Mouse (Mus musculus) cerebellum, adult 9-10 months (tissue): ENCODE results near the gene Dhx16.
"Not testable (repeated sequence)": the region's sequence is repeated elsewhere in the genome, so short reads cannot be mapped to it uniquely, and the experiment has no call there.

Experiments
- DNase-seq: peaks from one replicate; pipeline ENCODE4 v3.0.0; 2022

Gene Dhx16

GRCm38 (mm10) chr17:35922566-35922965 lies 42.9 kb downstream of the Dhx16 start:
- peak; percentile 34 for DNase-seq

DNA sequence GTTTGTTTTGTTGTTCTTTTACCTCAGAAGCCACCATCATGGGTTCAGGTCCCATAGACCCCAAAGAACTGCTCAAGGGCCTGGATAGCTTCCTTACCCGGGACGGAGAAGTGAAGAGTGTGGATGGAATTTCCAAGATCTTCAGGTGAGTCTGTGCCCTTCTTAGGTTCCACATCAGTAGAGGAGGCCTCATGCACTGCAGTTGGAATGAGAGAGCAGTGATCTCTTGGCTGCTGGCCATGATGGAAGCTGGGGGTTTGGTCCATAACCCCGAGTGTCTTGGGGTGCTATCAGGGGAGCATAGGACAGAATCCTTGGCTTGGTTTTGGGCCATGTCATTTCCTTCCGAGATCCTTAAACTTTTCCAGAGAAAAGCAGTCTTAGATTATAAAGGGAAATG lies 43.7 kb downstream of the Dhx16 start:
- DNase-seq = no peak

DNA sequence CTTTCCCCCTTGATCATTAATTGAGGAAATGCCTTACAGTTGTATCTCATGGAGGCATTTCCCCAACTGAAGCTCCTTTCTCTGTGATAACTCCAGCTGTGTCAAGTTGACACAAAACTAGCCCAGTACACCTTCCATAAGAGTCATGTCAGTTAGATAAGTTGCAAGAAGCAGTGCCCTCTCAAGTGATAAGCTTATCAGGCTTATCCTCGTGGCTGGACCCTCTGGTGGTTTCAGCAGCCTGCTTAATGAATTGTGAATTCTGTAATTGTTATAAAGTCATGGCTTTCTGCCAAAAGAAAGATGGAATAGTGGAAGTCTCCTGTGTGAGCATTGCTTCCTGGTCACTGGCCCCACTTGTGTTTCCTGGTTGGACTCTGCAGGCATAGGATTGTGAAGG lies 47.9 kb downstream of the Dhx16 start:
- DNase-seq = no peak

- no peak for DNase-seq
Observed at GRCm38 (mm10) chr17:35929534-35929933, 49.9 kb downstream of the Dhx16 start.

DNA sequence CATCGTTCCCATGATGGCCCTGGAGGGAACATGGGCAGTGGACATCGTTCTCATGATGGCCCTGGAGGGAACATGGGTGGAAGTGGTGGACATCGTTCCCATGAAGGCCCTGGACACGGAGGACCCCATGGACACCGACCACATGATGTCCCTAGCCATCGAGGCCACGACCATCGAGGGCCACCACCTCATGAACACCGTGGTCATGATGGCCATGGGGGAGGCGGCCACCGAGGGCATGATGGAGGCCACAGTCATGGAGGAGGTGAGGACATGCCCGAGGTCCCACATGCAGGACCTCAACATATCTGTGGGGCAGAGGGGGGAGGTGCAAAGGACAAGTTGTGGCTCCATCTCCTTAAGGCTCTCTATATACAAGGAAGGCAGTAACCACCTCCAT lies 51.0 kb downstream of the Dhx16 start:
- no peak for DNase-seq

DNA sequence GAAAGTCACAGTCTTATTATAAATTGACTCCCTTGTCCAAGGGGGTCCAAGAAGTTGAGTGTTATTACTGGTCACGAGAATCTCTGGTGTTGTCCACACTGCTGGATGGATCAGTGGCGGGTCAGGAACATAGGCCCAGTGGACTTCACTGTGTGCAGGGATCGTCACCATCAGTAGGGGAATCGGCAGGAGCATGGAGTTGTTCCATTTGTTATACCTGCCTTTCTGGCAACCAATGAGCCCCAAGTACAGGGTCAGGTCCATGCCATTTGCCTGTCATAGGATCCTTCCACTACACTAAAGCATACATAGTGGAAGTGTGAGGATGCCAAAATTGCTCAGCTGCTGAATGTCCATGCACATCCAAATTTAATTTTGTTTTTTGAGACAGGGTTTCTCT lies 53.0 kb downstream of the Dhx16 start:
- DNase-seq = no peak

DNA sequence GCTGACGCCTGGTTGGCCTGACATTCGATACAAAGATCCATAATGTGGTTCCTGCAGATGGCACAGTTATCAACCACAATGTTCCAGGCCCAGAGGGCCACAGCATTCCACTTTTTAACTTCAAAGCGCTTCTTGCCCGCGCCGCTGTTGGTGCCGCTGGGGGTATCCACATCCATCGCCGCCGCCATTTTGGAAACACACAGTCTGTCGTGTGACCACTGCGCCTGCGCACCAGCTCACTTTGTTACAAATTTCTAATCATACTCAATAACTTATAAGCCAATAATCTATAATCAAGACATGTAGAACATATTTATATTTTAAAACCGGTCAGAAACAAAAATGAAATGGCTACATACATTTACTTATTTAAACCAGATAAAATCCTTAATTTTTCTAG lies 56.1 kb downstream of the Dhx16 start:
- not testable (repeated sequence) for DNase-seq

DNA sequence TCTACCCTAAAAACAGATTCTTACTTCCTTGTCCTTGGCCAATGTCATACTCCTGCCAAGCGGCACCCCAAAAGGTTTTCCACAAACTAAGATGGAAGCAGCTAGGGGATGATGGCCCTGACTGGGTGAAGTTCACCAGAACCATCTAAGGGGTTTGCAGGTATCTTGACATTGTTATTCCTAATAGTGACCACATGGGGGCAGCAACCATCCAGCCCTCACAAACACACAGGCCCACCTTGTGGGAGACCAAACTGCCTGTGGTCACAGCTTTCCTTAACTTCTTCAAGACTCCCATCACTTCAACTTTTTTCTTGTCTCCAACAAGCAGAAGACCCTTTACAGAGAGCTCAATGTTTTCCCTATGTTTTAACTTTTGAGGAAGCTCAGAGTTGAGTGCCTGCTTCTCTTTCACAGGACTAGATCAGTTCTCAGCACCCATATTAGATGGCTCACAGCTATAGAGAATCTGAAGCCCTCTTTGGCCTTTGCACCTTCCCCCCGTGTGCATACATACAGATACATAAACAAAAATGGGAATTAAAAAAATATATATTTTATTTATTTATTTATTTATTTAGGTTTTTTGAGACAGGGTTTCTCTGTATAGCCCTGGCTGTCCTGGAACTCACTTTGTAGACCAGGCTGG lies 58.2 kb downstream of the Dhx16 start:
- DNase-seq = peak; percentile 65

DNA sequence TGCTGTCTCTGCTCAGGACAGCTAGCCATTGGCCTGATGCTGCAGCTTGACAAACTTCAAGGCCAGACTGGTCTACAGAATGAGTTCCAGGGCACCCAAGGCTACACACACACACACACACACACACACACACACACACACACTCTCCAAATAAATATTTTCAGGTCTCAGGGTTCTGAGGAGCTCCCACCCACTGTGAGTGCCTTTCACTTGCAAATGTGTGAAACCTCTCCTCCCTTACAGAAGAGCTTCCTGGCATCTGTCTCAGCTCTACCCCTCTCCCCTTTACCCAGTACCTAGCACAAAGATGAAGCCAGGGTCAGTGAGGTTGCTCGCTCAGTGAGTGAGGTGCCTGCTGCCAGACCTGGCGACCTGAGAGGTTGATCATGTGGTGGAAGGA lies 59.5 kb downstream of the Dhx16 start:
- no peak for DNase-seq

DNA sequence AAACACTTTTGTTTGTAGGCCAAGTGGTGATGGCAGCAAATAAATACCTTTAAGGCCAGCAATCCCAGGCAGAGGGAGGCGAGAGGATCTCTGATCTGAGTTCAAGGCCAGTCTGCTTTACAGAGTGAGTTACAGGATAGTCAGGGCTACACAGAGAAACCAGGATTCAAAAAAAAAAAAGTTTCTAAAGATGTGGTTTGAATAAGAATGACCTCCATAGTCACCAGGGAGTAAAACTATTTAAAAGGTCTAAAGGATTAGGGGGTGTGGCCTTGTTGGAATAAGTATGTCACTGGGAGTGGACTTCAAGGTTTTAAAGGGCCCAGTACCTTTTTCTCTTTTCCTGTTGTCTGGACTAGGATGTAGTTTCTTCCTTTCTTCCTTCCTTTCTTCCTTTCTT lies 60.3 kb downstream of the Dhx16 start:
- DNase-seq = no peak
